Mouse (Mus musculus) liver, embryonic 14.5 days (tissue): ENCODE results near the gene Ppfibp1.

ENCODE experiments used
- CTCF ChIP-seq: IDR thresholded peaks from 2 replicates; pipeline ENCODE4 v1.5.1; 2016; ENCODE audit warnings: antibody characterized with exemption, low read depth, control low read depth
- EP300 ChIP-seq: IDR thresholded peaks from 2 replicates; pipeline ENCODE4 v1.6.1; 2016; ENCODE audit warnings: antibody characterized with exemption, low read depth

DNA sequence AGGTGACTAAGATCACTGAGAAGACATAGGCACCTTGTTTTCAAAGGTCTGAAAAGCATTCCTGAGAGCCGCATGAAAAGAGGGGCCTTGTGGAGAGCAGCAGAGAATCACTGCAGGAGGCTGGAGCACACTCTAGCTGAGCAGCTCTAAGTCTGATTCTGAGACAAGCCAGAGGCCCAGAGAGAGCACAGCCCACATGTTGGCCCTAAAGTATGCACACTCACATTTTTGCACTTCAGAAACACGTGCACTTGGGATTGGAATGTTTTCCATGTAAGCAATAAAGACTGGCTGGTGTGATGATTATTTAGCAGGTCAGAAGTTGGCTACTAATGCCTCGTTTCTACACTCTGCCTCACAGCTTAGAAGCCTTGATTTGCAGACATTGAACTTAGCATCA lies 91.7 kb downstream of the Ppfibp1 start:
- TF ChIP-seq CTCF (no peak), EP300 (no peak)
